ENCODE assay signal across 16 mouse cellular contexts in the genomic region with DNA sequence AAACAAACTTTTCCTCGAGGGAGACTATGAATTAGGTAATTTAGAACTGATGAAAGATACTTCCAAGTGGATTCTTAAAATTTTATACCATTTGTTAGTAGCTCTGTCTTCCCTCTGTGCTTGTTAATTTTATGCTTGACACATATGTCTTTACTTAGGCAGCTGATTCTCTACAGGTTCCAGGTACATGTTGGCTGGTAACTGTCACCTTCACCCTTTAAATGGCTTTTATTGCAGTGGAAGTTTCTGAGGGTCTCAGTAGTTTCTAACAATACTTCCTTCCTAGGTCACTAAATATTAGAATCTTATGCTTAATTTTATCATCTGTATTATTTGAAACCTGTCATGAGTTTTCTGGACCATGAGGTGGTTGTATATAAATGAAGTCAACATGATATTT.
"Had no signal": no experiment of that assay in that cellular context is flagged by ENCODE, and none has a peak within 500 bp of the region (broad histone marks: within the 10 kb centered on the region; RNA-seq: fewer than 3 reads in every experiment).

No protein-coding gene starts in this region.

- DNase-seq: cerebellum, adult 8-10 months; cerebellum, adult 9-10 months; cerebellum, adult 9-11 months; cerebellum, postnatal 10 days; cerebellum, postnatal 14 days; cerebellum, postnatal 25 days; cerebellum, postnatal 36 days; embryo, embryonic 11 days; forebrain, postnatal 0 days; gastrocnemius, adult 2 months; gastrocnemius, postnatal 10 days; gastrocnemius, postnatal 14 days; gastrocnemius, postnatal 25 days; gastrocnemius, postnatal 36 days; heart, adult 18-20 months; heart, adult 2 months had no signal
